Mouse (Mus musculus): ENCODE results near the gene Tesk1.

GRCm38 (mm10) chr4:43432832-43433231 lies 8.9 kb upstream of the Tesk1 start:
- TF ChIP-seq POLR2A (IDR thresholded peaks at IDR 0.05; ENCODE audit: extremely low read depth, insufficient read depth, low read length) (no peak), CTCF (IDR thresholded peaks at IDR 0.05; ENCODE audit: low read depth, low read length) (no peak)

Measured in liver, adult 2 months (tissue).